Mouse (Mus musculus) retina, adult 2 months (tissue): ENCODE results near the gene Syde1.
A peak's percentile ranks its signal among the peaks of the same experiment; 100 is the strongest.
"Not testable (repeated sequence)": the region's sequence is repeated elsewhere in the genome, so short reads cannot be mapped to it uniquely, and the experiment has no call there.

ENCODE experiments used
- DNase-seq: peaks from one replicate; pipeline ENCODE4 v3.0.0-alpha.2; 2012; ENCODE audit warnings: low read depth, low spot score

Gene Syde1

DNA sequence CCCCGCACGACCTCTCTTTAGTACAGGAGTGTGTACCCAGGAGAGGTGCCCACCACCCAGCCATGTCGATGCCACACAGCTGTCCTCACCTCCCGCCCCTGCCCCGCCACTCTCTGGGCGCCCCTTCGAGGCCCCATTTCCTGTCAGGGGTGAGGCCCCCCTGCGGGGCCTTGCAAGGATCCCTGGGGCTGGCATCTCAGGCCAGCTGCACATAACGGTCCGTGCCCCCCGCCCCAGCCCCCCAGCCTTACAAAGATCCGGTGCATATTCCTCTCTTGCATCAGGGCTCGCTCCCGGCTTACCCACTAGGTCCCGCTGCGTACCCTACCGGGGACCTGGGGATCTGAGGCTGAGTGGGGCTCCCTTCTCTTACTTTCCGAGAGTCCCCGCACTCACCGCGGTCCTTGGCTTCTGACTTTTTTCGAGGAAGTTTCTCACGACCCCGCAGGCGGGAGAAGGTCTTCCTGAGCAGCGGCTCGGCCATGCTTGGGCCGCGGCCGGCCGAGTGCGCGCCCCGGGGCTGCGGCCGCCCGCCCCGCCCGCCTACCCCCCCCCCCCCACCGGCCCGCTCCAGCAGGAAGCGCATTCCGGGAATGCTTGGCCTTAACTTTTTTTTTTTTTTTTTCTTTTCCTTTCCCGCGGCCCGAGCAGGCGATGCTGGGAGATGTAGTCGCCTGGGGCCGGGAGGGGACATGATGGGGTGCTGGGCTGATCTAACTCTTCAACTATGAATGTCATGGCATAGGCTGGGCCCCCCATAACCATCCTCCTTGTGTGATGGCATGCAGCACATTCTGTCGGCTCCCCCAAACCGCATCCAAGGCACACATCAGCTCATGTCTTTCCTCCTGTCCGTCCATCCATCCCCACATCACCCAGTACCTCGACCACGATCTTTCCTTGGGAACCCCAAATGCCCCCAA is at the start of gene Syde1:
Syde1 (minus strand) TSS at position 559 of the 923 bp plus-strand sequence.
- DNase-seq = no peak

DNA sequence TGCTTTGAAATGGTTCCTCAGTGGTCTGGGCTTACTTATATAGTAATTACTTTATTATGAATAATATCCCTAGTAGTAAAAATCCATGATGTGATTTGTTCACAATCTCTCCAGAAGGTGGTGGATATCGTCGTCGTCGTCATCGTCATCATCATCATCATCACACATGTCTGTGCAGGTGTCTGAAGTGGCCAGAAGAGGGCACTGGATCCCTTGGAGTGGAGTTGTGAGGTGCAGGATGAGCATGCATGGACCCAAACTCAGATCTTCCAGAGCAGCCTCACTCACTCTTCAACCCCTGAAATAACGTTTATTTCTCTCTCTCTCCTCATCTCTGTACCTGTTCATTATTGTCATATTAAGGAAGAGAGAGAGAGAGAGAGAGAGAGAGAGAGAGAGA is 40.5 kb upstream of the Syde1 start:
- no peak for DNase-seq

DNA sequence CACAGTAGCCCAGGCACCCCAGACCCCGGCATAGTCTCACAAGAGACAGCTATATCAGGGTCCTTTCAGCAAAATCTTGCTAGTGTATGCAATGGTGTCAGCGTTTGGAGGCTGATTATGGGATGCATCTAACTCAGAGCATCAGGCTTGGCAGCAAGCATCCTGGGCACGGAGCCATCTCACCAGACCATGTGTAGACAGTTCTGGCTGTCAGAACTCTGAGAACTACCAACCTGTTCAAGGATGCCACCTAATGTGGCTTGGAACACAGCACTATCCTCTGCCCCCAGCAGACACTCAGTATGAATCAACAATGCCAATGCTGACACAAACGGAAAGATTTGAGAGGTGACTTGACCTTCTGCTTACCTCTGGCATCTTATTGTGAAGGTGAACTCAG is 38.4 kb upstream of the Syde1 start:
- no peak for DNase-seq

DNA sequence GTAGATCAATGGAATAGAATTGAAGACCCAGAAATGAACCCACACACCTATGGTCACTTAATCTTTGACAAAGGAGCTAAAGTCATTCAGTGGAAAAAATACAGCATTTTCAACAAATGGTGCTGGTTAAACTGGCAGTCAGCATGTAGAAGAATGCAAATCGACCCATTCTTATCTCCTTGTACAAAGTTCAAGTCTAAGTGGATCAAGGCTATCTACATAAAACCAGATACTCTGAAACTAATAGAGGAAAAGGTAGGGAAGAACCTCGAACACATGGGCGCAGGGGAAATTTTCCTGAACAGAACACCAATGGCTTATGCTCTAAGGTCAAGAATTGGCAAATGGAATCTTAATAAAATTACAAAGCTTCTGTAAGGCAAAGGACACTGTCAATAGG is 31.4 kb upstream of the Syde1 start:
- not testable (repeated sequence) for DNase-seq

DNA sequence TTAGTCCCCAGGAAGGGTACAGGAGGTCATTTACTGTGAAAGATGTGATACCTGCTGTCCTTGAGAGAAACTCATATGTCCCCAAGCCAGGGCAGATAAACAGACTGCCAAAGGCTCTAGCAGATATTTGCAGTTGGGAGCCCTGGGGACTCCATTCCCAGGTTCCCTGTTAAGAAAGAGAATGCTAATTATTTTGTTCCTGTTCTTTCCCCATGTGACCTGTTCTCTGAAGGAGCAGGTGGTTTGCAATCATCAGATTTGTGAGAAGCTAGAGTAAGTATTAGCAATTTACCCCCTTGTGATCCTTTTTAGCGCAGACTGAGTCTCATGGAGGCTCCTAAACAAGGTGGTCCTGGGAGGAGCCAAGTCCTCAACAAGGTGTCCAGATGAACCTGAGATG is 26.2 kb upstream of the Syde1 start, which contains the start of gene Olfr1357:
Olfr1357 (minus strand) TSS at position 101 of the 400 bp plus-strand sequence.
- DNase-seq = no peak

DNA sequence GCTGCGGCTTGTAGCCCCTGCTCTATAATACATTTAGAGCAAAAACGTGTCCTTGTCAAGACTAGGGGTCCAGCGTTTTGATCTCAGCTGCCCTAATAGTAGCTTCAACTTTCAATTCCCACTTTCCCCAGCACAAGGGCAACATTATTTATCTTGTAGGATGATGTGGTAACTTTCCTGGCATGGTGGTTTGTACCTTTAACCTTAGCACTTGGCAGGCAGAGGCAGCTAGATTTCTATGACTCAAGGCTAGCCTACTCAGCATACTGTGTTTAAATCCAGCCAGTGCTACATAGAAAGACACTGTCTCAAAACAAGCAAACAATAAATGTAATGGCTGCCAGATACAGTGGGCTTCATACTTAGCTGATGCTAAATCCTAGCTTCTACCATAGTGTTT is 15.8 kb upstream of the Syde1 start:
- no peak for DNase-seq

DNA sequence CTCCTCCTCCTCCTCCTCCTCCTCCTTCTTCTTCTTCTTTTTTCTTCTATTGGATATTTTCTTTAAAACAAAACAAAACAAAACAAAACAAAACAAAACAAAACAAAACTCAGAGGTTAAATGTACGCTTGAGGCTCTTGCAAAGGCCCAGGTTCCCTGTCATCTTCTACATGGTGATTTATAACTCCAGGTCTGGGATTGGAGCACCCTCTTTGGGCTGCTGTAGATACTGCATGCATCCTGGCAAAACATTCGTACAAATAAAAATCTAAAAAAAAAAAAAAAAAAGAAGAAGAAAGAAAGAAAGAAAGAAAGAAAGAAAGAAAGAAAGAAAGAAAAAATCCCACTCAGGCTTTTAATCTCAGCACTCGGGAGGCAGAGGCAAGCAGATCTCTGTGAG is 13.3 kb upstream of the Syde1 start:
- DNase-seq = peak; percentile 9

DNA sequence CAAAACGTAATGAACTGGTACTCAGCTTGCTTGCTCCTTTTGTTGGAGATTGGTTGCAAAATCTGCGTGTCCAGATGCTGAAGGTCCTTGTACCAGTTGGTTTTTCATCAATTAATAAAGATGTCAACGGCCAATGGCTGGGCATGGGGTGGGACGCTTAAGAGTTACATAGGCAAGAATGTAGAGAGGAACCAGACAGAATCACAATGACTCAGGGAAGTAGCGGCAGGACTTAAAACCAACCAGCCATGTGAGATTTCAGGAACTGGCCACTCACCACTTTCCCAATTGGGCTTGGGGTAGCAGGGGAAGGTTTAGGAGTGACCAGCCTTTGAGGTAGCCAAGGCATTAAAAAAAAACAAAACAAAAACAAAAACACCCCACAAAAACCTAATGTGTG is 8.1 kb upstream of the Syde1 start:
- no peak for DNase-seq

DNA sequence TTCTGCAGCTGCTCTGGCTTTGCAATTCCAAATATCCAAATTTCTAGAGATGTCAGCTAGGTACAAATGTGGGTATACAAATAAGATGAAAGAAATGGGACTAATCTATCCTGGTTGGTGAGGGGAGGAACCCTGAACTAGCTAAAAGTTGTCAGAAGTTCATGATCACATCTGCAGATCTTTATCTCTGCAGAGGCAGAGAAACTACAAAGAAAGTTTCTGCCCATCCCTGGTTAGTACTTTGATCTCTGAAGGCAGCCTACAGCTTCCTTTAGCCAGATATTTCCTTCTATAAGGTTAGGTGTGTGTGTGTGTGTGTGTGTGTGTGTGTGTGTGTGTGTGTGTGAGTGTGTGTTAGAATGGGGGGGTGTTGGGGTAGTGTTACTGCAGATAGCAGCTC is 2.8 kb upstream of the Syde1 start:
- DNase-seq = no peak

DNA sequence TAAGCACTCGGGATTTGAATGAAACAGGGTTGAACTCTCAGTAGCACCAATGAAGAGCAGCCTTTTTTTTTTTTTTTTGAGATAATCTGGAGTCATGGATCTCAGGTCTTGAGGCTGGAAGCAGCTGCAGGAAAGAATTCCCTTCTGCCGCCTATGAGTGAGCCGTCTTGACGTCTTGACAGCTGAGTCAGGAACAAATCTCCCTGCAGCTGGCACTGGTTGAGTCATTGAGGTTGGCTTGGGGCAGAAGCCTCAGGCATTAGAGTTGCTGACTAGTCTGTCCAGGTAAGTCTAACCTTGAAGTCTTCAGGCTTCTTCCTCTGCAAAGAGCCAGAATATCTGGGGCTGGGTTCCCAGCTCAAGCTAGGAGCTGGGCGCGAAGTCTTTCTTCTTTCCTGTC is 2.4 kb upstream of the Syde1 start:
- DNase-seq = no peak

DNA sequence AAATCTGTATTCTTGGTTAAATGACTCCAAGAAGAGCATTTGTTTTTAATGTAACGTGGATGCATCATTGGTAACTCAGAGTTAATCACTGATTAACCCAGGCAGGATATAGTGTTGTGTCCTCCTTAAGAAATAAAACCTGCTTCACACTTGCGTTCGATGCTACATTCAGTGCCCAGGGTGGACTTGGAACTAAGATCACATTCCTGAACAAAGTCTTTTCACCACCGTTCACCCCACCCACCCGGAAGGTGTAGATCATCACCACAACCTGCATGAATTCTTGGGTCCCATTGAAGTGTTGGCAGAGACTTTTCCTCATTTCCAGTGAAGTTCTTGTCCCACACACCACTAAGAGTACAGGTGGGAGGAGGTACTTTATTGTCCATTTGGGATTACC is 2.0 kb upstream of the Syde1 start:
- DNase-seq = no peak

DNA sequence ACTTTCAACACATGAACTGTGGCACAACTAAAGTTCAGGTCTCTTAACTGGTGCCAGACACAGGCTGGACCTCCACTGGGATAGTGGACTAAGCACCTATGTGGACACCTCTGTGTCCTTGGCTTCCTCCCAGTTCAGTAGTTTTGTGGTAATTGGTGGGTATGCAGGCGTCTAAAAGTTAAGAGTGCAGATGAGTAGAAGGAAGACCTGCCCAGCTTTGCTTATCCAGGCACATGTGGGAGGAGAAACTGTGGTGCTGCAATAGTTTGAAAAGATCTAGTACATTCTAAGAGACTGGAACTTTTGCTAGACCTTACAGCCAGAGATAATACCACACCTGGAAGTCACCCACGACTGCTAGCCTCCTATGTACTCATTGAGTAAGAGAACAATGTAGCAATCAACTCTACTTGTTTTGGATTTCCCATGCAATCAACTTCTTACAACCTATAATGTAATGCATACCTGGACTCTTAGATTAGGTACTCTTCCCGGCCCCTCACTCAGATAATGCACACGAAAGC is 1.2 kb upstream of the Syde1 start:
- DNase-seq = no peak

DNA sequence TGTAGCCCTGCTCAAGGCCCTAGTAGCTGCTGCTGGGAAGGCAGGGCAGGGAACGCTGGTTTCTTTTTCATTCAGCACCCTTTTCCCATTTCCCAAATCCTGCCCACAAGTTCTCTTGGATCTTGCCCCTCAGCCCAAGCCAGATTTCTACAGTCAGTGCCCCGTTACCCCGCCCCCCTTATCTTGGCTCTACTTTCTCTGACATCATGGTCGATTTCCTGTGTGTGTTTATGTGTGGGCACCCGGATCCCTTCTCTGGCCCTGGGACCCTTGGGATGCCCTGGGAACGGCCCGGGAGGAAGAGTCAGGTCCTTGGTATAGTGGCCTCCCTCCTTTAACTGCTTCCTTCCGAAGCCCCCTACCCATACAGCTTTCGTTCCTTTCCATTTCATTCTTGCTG is 1.0 kb downstream of the Syde1 start:
- no peak for DNase-seq

DNA sequence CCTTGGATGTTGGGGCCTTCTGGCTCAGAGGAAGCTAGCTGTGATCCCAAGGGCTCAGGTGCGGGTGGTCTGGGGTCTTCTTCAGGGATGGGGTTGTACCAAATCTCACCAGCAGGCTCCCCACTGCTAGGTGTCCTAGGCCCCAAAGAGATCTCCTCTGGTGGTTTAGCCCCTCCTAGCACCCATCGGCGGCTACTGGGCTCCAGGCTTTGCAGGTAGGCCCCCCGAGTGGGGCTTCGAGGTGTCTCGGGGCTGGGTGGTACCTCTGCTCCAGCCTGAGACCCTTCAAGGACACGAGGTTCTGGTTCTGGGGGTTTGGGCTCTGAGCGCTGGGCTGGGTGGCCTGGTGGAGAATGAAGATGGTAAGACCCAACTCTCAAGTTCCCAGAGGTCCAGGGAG is 1.9 kb downstream of the Syde1 start:
- no peak for DNase-seq

DNA sequence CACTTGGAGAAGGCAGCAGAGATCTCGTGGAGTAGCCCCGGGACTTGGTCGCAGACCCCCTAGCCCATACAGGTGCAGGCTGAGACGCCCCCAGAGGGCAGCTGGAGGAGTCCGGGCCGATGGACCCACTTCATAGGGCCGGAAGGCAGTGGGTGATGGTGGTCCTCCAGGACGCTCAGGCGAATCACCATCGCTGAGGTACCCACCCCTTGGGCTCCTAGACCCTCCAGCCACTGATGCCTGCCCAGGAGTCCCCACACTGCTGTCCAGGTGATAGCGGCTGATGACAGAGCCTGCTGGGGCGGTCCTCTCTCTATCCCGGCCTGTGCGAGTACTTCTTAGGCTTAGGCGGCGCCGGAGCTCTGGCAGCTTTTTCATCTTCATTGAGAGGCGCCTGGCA is 2.5 kb downstream of the Syde1 start:
- DNase-seq = no peak

DNA sequence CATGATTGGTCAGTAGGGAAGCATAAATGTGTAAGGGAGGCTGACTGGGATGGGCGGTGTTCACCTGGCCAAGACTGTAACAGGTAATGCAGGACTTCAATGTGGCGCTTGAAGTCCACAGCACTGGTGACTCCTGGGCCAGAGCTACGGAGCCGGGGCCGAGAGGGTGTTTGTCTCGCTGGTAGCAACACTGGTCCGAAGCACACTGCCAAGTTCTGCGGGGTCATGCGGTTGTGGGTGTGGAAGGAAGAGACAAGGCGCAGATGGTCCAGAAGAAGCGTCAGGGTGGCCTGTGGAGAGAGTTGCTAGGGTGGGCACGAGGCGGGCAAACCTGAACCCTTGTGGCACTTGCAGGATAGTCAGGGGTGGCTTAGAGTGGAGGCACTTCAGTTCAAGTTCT is 5.7 kb downstream of the Syde1 start:
- DNase-seq = no peak

DNA sequence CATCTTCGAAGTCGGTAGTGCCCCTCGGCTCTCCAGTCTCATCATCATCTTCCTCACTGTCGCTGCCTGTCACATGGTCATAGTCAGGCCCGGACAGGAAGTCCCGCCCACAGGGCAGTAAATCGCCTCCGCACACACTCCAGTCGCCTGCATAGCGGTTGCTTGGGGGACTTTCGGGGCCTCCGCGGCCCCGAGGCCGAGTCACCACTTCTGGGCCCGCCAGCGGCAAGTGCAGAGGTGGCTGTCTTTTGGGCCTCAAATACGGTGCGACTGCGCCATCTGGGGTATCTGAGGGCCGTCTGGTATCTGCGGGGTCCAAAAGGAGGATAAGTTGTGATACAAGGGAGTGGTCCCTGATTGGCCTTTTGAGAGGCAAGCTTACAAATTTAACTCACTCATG is 6.2 kb downstream of the Syde1 start:
- DNase-seq = no peak

DNA sequence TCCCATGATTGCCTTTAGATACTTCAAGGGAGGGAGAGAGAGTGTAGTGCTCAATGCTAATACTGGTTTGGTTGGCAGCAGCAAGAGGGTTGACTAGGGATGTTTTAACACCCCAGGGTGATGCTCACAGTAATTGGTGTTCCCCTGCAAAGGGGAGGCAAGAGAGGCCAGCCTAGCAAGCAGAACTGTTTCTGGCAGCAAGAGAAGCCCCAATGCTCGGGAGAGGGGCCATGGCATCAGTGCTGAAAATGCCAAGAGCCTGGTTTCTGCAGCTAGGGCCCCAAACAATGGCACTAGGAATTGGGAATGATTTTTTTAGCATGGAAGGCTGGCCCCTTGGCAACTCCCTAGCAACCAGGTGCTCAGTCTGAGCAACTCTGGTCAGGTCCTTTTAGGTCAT is 6.8 kb downstream of the Syde1 start:
- DNase-seq = no peak

DNA sequence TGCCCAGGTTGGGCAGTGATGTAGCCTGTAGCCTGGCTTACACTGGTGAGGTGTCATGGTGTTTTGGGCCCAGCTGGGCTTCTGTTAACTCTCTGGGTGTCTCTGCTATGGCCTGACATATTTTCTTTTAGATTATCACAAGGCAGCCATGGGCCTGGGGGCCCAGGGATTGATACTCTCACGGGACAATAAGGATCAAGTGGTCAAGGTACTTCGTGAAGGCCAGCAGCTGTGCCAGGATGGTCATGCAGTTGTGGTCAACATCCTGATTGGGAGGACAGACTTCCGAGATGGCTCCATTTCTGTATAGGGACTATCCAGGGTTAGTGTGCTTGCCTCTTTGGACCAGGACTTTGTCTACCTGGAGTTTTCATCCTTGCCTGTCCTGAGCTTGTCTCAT is 7.8 kb downstream of the Syde1 start:
- DNase-seq = no peak

DNA sequence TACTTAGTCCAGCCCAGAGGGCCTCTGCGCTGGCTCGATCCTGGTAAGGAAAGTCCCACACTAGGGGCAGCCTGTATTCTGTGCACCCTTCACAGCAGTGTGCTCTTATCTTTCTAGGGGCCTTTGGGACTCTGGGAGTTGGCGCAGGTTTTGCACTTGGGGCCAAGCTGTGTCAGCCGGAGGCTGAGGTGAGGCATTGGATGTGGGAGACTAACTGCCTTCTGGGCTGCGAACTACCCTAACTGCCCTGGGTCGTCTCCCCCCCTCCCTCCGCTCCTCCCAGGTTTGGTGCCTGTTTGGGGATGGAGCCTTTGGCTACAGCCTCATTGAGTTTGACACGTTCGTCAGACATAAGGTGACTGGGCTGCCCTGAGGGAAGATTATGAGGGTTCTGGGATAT is 8.4 kb downstream of the Syde1 start:
- no peak for DNase-seq

DNA sequence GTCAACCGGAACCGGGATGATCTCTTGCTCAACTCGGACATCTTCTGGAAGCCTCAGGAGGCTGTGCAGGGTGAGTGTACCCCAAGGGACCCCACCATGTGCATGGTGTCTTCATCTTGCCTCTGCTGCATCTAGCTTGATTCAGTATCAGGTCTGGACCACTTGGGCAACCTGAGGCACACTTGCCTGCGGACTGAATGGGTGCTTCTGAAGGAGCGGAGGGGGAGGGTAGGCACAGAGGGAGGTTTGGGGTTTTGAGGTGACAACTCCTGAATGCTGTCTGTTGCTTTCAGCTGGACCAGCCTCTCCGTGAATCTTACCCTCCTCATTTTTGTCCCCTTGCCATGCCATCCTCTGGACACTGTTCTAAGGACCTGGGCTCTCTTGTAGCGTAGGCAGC is 10.6 kb downstream of the Syde1 start:
- no peak for DNase-seq

DNA sequence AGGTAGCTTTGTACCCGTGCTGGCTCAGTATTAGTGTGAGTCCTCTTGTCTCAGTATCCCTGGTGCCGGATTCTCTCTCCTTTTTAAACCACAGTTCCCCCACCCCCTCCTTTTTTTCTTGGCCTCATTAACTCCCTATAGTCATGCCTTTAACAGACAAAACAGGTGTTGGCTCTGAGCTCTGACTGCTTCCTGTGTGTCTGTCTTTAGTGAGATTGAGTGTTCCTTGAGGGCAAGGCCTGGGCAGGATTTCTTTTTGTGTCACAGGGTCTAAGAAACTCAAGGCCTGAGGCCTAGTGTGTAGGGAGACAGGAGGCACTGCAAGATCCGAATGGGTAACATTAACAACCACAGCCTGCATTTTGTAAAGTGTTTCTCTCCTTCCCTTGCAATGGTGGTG is 13.6 kb downstream of the Syde1 start:
- no peak for DNase-seq

DNA sequence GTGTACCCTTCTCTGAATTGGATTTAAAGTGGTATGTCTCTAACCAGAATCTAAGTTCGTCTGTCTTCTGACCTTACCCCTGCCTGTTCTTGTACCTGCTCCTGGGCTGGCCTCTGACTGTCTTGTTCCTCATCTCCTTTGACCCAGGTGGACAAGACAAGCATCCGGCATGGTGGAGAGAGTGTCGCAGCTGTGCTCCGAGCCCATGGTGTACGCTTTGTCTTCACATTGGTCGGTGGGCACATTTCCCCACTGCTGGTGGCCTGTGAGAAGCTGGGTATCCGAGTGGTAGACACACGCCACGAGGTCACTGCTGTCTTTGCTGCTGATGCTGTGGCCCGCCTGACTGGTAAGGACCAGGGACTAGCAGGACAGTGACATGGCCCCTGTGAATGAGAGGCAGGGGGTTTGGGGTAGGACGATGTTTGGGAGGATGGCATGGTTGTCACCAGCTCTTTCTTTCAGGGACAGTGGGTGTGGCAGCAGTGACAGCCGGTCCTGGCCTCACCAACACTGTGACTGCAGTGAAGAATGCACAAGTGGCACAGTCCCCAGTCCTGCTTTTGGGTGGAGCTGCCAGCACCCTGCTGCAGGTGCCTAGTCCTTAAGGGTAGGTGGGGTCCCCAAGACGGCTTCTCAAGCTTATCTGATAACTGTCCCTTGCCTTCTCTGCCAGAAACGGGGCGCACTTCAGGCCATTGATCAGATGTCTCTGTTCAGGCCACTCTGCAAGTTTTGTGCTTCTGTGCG is 15.2 kb downstream of the Syde1 start:
- DNase-seq = no peak
